Mouse (Mus musculus) heart, postnatal 0 days (tissue): ENCODE measurements at regions not wholly inside any gene's neighbourhood (a gene's known extent, or its start where the extent isn't known, plus 50 kb on each side); places are given as distances from the start of the nearest gene placed in this dataset.
A peak's percentile ranks its signal among the peaks of the same experiment; 100 is the strongest.

Experiments
- ATAC-seq: fragments of 200-750 bp; cut with Nextera tagmentation; 2 replicates; pipeline ENCODE4 v1.8.0; 2017; ENCODE audit warnings: low read depth, moderate number of reproducible peaks, moderate library complexity; ENCODE audit not compliant: insufficient read depth
- DNase-seq: peaks from one replicate; pipeline ENCODE4 v3.0.0-alpha.2; 2016; ENCODE audit warnings: low spot score
- H3K27ac ChIP-seq: fragments of 300-500 bp; sonication (generic); 2 replicates; pipeline ENCODE4 v1.5.1; 2014; ENCODE audit warnings: low read depth, mild to moderate bottlenecking
- H3K27me3 ChIP-seq: fragments of 300-500 bp; sonication (generic); 2 replicates; pipeline ENCODE4 v1.6.1; 2014; ENCODE audit warnings: low read length, mixed read lengths; ENCODE audit not compliant: control insufficient read depth, insufficient read depth
- H3K36me3 ChIP-seq: fragments of 300-500 bp; sonication (generic); replicated peaks from 2 replicates; pipeline ENCODE4 v1.6.1; 2014; ENCODE audit warnings: low read length, mixed read lengths; ENCODE audit not compliant: control insufficient read depth, insufficient read depth
- H3K4me1 ChIP-seq: fragments of 300-500 bp; sonication (generic); 2 replicates; pipeline ENCODE4 v1.6.1; 2014; ENCODE audit warnings: antibody characterized with exemption; ENCODE audit not compliant: control insufficient read depth, insufficient read depth
- H3K4me2 ChIP-seq: fragments of 300-500 bp; sonication (generic); 2 replicates; pipeline ENCODE4 v1.6.1; 2014; ENCODE audit warnings: low read depth, mild to moderate bottlenecking, low read length, moderate library complexity
- H3K4me3 ChIP-seq: fragments of 300-500 bp; sonication (generic); 2 replicates; pipeline ENCODE4 v1.5.1; 2014; ENCODE audit warnings: low read depth, low read length
- H3K9ac ChIP-seq: fragments of 300-500 bp; sonication (generic); replicated peaks from 2 replicates; pipeline ENCODE4 v1.6.1; 2014; ENCODE audit warnings: low read depth, low read length, mixed read lengths
- H3K9me3 ChIP-seq: fragments of 300-500 bp; sonication (generic); replicated peaks from 2 replicates; pipeline ENCODE4 v1.6.1; 2016; ENCODE audit warnings: low read length; ENCODE audit not compliant: control insufficient read depth
- CTCF ChIP-seq: IDR thresholded peaks from 2 replicates; pipeline ENCODE4 v1.5.1; 2016; ENCODE audit warnings: antibody characterized with exemption, control low read depth, low read depth
- EP300 ChIP-seq: IDR thresholded peaks from 2 replicates; pipeline ENCODE4 v1.6.1; 2016; ENCODE audit warnings: antibody characterized with exemption, low read depth
- WGBS: fragments of 180-500 bp; shearing (Covaris S2); extraction: QIAGEN DNeasy Blood & Tissue Kit; methylation state at CpG from one replicate; pipeline ENCODE4 v1.1.7; 2014; 5-methylcytosine and 5-hydroxymethylcytosine counted together

- no peak for TF ChIP-seq EP300
- no peak for TF ChIP-seq CTCF
Observed at GRCm38 (mm10) chr15:6088498-6088897, 211.1 kb upstream of the Dab2 start.

GRCm38 (mm10) chr15:6129697-6130096 is 169.9 kb upstream of the Dab2 start:
- Histone ChIP-seq H3K27ac (no peak overlapping the region), H3K4me2 (no peak overlapping the region), H3K27me3 (no peaks in the 10 kb centered on the region), H3K4me3 (no peak overlapping the region), H3K9me3 (no peaks in the 10 kb centered on the region), H3K4me1 (no peaks in the 10 kb centered on the region), H3K36me3 (no peaks in the 10 kb centered on the region), H3K9ac (no peak overlapping the region)
- ATAC-seq (no peak), DNase-seq (no peak)
- TF ChIP-seq CTCF (no peak), EP300 (no peak)
- WGBS = 74% methylated on average over 3 of the region's 3 CpGs

More at GRCm38 (mm10) chr15:6088498-6088897, 211.1 kb upstream of the Dab2 start:
- Histone ChIP-seq H3K27me3 (no peaks in the 10 kb centered on the region), H3K4me3 (no peak overlapping the region), H3K4me2 (no peak overlapping the region), H3K27ac (no peak overlapping the region), H3K9ac (no peak overlapping the region), H3K4me1 (no peaks in the 10 kb centered on the region), H3K36me3 (no peaks in the 10 kb centered on the region), H3K9me3 (no peaks in the 10 kb centered on the region)
- ATAC-seq (no peak), DNase-seq (no peak)
- 74% methylated on average over 4 of the region's 4 CpGs for WGBS

DNA sequence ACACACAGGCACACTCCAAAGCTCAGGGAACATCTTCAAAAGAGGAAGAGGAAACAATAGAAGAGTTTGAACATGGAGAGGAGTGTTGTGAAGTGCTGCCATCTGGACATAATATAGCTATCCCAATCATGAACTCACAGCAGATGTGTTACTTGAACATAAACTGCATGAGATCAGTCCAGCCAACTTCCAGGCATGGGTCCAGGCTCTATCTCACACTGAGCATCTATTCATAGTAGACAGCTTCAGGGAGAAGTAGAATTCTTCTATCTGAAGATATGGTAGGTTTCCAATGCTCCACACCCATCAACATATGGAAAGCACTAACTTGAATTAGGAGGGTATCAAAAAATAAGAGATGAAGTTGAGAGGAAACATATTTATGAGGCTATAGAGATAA is 167.4 kb upstream of the Dab2 start:
- no peak for TF ChIP-seq CTCF
- no peak for TF ChIP-seq EP300

DNA sequence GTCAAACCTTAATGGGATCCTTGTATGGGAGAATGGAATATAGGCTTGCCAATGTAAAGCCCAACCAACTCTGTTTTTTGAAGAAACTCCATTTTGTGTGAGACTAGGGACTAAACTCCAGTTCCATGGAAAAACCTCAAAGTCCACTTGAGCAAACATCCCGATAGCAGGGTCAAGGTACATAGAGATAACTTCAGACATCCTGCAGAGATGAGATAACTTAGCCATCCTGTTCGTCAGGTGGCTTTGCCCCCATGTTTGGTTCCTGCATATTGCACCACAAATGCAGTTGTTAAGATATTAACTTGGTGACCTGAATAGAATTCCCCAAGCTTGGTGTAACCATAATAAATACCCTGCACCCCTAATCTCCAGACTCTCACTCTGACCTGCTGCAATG is 154.5 kb upstream of the Dab2 start:
- Histone ChIP-seq H3K9me3 (no peaks in the 10 kb centered on the region), H3K27ac (no peak overlapping the region), H3K4me2 (no peak overlapping the region), H3K27me3 (no peaks in the 10 kb centered on the region), H3K9ac (no peak overlapping the region), H3K4me1 (no peaks in the 10 kb centered on the region), H3K36me3 (no peaks in the 10 kb centered on the region), H3K4me3 (no peak overlapping the region)
- no peak for DNase-seq
- ATAC-seq = no peak
- WGBS = 64% methylated on average over 2 of the region's 2 CpGs
- TF ChIP-seq CTCF = no peak
- no peak for TF ChIP-seq EP300

More for the DNA sequence above, 167.4 kb upstream of the Dab2 start:
- no peaks in the 10 kb centered on the region for H3K9me3 ChIP-seq
- DNase-seq = no peak
- no peak for ATAC-seq
- no peaks in the 10 kb centered on the region for H3K36me3 ChIP-seq
- H3K4me3 ChIP-seq = no peak overlapping the region
- H3K4me1 ChIP-seq = no peaks in the 10 kb centered on the region
- H3K27me3 ChIP-seq = no peaks in the 10 kb centered on the region
- no peak overlapping the region for H3K27ac ChIP-seq
- no peak overlapping the region for H3K9ac ChIP-seq
- H3K4me2 ChIP-seq = no peak overlapping the region

DNA sequence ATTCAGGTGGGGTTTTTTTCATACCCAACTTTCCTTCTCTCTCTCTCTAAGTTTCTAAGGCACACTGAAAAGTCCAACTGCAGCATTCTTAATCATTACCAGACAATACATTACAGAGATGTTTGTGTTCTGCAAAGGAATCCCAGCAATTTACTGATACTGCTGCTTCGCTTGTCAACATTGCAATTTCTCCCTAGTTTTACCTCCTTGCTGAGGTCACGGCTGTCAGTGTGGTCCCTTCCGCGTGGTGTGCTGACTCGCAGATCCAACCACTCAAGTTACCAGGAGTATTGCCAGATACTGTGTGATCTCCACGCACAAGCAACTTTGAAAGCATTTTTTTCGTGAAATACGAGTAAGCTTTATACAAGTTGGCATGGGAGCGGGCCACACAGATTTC is 144.9 kb upstream of the Dab2 start:
- Histone ChIP-seq H3K4me1 (no peaks in the 10 kb centered on the region), H3K27ac (no peak overlapping the region), H3K9ac (no peak overlapping the region), H3K27me3 (no peaks in the 10 kb centered on the region), H3K9me3 (no peaks in the 10 kb centered on the region), H3K4me3 (no peak overlapping the region), H3K36me3 (no peaks in the 10 kb centered on the region), H3K4me2 (no peak overlapping the region)
- ATAC-seq (no peak), DNase-seq (no peak)
- TF ChIP-seq EP300 (no peak), CTCF (no peak)
- WGBS = 39% methylated on average over 9 of the region's 9 CpGs

- Histone ChIP-seq H3K9ac (no peak overlapping the region), H3K9me3 (no peaks in the 10 kb centered on the region), H3K27ac (no peak overlapping the region), H3K4me3 (no peak overlapping the region), H3K27me3 (no peaks in the 10 kb centered on the region), H3K4me1 (no peaks in the 10 kb centered on the region), H3K36me3 (no peaks in the 10 kb centered on the region), H3K4me2 (no peak overlapping the region)
- 75% methylated on average over 1 of the region's 1 CpGs for WGBS
- no peak for TF ChIP-seq EP300
- peak; percentile 19 for TF ChIP-seq CTCF
- DNase-seq = no peak
- ATAC-seq = no peak
Observed at GRCm38 (mm10) chr15:6180261-6180660, 119.3 kb upstream of the Dab2 start.
